Mouse (Mus musculus) myocyte (in vitro differentiated cells): ENCODE measurements around the gene Acer2.

Experiments
- CEBPB ChIP-seq: IDR thresholded peaks from 2 replicates; pipeline ENCODE4 v1.6.1; 2011; ENCODE audit warnings: mild to moderate bottlenecking, moderate library complexity; ENCODE audit not compliant: poor library complexity, insufficient read depth, severe bottlenecking
- E2F4 ChIP-seq: IDR thresholded peaks from one replicate; pipeline ENCODE4 v1.6.1; 2011; ENCODE audit warnings: mild to moderate bottlenecking, control low read depth, moderate library complexity; ENCODE audit not compliant: insufficient read depth
- MAX ChIP-seq: IDR thresholded peaks from one replicate; pipeline ENCODE4 v1.6.1; 2011; ENCODE audit warnings: low read depth, mild to moderate bottlenecking, control low read depth
- POLR2A ChIP-seq: IDR thresholded peaks from one replicate; pipeline ENCODE4 v1.6.1; 2011; ENCODE audit warnings: low read depth, mild to moderate bottlenecking, control low read depth, moderate library complexity; ENCODE audit not compliant: insufficient read length
- POLR2AphosphoS2 ChIP-seq: IDR thresholded peaks from one replicate; pipeline ENCODE4 v1.6.1; 2011; ENCODE audit warnings: low read depth, control low read depth; ENCODE audit not compliant: insufficient read length
- SRF ChIP-seq: IDR thresholded peaks from one replicate; pipeline ENCODE4 v1.6.1; 2011; ENCODE audit warnings: low read depth; ENCODE audit not compliant: control insufficient read depth, insufficient read length
- TCF12 ChIP-seq: IDR thresholded peaks from one replicate; pipeline ENCODE4 v1.6.1; 2011; ENCODE audit warnings: mild to moderate bottlenecking, control low read depth; ENCODE audit not compliant: poor library complexity, insufficient read depth, severe bottlenecking

- TF ChIP-seq POLR2A (no peak), E2F4 (no peak), POLR2AphosphoS2 (no peak), MAX (no peak), CEBPB (no peak), TCF12 (no peak), SRF (no peak)
Observed at GRCm38 (mm10) chr4:86904969-86905368, 30.8 kb downstream of the Acer2 start.
